Mouse (Mus musculus) adrenal gland (tissue): ENCODE measurements around the gene Ppp1r27.
"Not testable (repeated sequence)": the region's sequence is repeated elsewhere in the genome, so short reads cannot be mapped to it uniquely, and the experiment has no call there.

Experiments
- intact Hi-C: fragments of 180-260 bp; cut with DNase I; formaldehyde crosslinking; loops from one replicate; pipeline ENCODE4 v1.15.1; 2025

The Ppp1r27 gene

DNA sequence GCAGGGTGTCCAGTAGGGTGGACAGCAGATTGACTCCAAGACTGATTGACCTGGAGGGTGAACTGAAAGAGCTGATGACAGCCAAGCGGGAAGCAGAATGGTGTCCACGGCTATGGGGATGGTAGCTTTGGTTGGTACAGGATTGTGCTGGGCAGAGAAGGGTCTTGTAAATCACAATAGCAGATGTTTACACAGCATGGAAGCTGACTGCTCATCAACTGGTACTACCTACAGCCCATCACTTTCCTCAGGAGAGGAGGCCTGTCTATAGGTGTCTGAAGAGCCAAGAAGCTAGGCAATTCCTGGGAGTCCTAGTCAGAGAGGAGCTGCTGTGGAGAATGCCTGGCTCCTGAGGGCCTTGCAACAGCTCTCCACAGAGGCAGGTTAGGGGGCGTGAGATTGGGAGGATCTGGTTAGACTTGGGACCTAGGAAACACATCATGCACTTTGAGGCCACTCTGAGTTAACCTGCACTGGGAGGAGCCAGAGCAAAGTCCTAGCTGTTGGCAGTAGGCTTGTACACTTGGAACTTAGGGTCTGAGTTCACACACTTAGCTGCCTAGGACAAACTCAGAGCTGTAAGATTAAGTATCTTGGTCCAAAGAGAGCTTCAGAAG lies 25.5 kb upstream of the Ppp1r27 start:
- intact Hi-C loops: loop anchor here (5.0 kb wide), 1 partner anchor 36 kb away; no protein-coding TSS in a partner anchor

GRCm38 (mm10) chr11:120575940-120576339 lies 25.0 kb upstream of the Ppp1r27 start:
- intact Hi-C loops: loop anchor here (5.0 kb wide), 1 partner anchor 36 kb away; no protein-coding TSS in a partner anchor

DNA sequence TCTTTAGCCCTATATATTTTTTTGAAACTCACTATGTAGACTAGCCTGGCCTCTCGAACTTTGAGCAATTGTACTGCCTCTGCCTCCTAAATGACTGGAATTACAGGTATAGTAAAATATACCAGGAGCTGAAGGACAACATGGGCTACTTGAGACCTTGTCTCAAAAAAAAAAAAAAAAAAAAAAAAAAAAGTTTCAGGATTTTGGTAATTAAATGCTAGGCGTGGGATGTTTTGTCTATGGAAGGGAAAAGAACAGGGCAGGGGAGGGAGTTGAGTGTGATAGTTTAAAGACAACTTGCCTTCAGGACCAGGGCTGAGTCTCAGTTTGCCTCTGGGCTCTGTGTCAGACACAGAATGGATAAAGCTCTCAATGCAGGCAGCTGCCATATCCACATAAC lies 24.1 kb upstream of the Ppp1r27 start:
- intact Hi-C loops: loop anchor here (5.0 kb wide), 1 partner anchor 37 kb away; no protein-coding TSS in a partner anchor

DNA sequence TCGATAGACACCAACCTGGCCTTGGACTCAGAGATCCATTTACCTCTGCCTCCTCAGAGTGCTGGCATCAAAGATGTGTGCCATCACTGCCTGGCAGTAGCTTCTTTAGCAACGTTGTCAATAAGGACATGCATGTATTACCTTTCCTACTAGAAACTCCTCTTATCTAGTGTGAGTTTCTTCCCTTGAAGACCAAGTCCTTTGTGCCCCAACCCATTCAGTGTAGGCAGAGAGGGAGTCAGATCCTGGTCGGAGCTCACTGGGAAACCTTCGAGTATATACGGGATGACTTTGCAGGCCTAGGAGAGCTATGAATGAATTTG lies 23.3 kb upstream of the Ppp1r27 start:
- intact Hi-C loops: loop anchor here (5.0 kb wide), 1 partner anchor 57 kb away; no protein-coding TSS in a partner anchor

DNA sequence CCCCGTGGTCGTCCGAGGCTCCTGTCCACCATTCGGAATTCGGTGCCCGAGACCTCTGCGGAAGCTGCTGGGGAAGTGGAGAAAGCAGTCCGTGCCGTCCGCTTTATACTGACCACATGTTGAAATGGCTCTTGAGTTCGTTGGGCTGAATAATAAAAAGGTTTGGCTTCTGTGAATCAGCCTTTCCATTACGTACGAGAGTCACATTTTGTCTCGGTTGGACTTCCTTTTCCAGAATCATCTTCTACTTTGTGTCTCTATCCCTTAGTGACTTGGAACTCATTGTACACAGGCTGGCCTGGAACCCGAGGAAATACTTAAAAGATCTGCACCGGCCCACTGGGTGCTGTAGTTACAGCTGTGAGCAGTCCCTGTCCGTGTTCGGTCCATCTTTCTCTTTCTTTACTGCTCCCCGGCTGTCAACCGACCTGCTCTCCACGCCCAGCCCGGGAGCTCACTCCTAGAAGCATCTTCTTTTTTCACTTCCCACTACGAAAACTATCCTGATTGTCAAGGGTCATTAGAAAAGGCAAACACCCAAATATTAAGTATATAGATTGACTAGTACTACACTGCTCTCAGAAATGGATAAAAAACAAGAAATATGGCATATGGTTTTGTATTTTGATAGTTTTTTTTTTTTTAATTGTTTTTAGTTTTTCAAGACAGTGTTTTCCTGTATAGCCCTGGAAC lies 22.8 kb upstream of the Ppp1r27 start:
- intact Hi-C loops: loop anchor here (5.0 kb wide), 1 partner anchor 56 kb away; no protein-coding TSS in a partner anchor

DNA sequence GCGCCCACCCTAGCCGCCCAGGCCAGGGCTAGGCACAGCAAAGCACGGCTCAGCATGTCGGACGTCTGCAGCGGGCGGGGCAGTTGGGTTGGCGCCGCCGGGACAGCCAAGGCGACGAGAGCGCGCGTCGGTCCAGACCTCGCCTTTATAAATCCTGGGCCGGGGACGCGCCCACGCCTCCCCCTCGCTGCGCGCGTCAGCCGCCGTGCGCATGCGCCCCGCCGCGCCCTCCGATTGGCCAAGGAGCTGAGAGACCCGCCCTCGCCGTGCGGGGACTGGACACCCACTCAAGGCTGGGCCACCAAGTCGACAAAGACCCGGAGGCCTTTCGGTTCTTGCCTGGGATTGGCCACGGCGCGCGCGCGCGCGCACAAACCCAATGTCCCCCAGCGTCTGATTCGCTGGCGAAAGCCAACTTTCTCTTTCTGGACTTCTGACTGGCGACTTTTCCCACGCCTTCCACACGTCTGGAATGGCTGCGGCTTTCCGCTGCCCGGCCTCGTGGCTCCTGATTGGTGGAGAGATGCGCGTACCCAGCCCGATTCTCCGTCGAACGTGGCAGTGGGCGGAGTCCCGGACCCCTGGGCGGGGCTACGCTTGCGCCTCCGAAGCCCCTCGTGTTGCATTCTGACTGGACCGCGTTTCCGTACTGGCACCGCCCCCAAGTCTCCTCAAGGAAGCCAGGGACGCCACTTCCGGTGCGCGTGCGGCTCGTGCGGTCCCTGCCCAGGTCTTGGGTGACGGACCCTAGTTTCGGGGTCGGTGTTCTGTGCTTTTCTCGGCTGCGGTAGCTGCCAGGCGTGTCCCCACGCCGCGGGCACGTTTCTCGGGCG lies 22.0 kb upstream of the Ppp1r27 start, which contains the start of gene P4hb:
P4hb (minus strand) TSS at position 502 of the 833 bp plus-strand sequence.
- intact Hi-C loops: loop anchor here (5.0 kb wide), 1 partner anchor 56 kb away; no protein-coding TSS in a partner anchor

- intact Hi-C loops: loop anchor here (5.0 kb wide), 1 partner anchor 55 kb away; no protein-coding TSS in a partner anchor
Measured at GRCm38 (mm10) chr11:120572417-120572751, 21.5 kb upstream of the Ppp1r27 start.

GRCm38 (mm10) chr11:120571754-120572416 lies 21.0 kb upstream of the Ppp1r27 start:
- intact Hi-C loops: loop anchor here (5.0 kb wide), 1 partner anchor 55 kb away; no protein-coding TSS in a partner anchor

GRCm38 (mm10) chr11:120571122-120571521 lies 20.2 kb upstream of the Ppp1r27 start:
- intact Hi-C loops: loop anchor here (5.0 kb wide), 1 partner anchor 54 kb away; no protein-coding TSS in a partner anchor

- intact Hi-C loops: no loop called here
Measured at GRCm38 (mm10) chr11:120568324-120568723, 17.4 kb upstream of the Ppp1r27 start.

- intact Hi-C loops: no loop called here
Measured at GRCm38 (mm10) chr11:120565114-120565513, 14.2 kb upstream of the Ppp1r27 start.

- intact Hi-C loops: no loop called here
Measured at GRCm38 (mm10) chr11:120562949-120563348, 12.0 kb upstream of the Ppp1r27 start.

DNA sequence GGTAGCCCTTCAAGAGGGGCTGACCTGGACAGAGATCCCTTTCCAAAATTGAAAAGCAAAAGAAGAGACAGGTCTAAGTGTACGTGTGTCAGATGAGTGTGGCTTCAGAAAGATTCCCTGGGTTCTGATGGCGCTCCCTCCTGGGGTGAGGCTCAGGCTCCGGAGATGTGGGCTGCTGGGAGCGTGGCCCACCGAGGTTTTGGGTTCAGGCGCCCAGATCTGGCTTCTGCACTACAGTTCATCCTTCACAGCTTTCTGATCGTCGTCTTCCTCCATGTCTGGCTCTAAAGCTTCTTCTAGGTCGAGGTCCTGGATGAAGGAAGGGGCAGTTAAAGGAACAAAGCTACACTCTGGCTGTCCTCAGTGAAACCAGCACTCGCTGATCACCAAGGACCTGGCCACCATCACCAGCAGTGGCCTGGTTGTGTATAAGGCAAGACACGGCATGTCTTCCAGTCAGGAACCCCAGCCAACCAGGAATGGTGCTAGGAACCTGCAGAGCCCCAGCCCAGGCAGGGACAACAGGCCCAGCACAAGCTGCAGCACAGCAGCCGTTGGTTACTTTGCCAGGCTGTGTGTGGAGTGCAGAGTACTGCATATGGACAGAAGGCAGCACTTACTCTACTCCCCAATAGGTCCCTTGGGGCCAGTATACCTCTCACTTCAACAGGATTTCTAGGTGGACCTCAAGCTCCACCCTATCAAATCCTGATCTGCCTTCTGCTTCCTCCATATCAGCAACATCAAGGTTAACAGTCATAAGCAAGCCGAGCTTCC lies 10.2 kb upstream of the Ppp1r27 start:
- intact Hi-C loops: no loop called here

- intact Hi-C loops: not testable (repeated sequence)
Measured at GRCm38 (mm10) chr11:120558843-120559242, 7.9 kb upstream of the Ppp1r27 start.

- intact Hi-C loops: no loop called here
Measured at GRCm38 (mm10) chr11:120555260-120555659, 4.3 kb upstream of the Ppp1r27 start.

DNA sequence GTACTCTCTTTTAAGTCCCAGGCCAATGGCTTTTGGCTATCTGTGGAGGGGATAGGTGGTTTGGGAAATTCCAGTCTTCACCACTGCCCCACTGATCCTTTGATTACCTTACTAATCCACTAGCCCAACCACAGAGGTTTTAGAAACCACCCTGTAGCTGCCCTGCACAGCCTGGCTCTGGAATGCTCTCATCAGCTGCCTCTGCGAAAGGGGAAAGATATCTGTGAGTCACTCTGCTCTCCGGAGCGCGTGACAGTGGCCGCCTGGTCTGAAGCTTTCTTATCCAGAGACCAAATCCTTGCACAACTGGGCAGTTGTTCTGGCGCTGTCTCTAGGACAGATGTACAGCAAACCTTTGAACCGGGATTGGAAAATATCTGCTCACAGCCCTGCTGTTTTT lies 3.9 kb upstream of the Ppp1r27 start:
- intact Hi-C loops: no loop called here

DNA sequence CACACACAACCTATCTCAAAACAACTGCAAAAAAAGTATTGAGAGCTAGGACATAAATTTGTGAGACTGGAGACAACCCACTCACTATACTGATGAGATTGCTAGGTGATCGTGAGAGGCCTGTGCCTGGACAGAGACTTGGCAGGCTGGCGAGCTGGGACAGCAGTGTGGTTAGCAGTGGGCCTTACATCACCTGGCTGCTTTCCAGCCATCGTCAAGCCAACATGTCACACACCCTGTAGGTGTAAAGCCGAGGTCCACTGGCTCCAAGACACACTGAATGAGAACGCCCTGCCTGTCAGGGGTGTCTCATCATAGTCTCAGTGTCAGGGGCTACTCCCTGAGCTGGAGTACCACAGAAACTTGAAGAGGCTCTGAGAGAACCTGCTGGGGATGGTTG lies 1.8 kb upstream of the Ppp1r27 start:
- intact Hi-C loops: no loop called here

GRCm38 (mm10) chr11:120549986-120550809 lies 734 bp downstream of the Ppp1r27 start:
- intact Hi-C loops: no loop called here

DNA sequence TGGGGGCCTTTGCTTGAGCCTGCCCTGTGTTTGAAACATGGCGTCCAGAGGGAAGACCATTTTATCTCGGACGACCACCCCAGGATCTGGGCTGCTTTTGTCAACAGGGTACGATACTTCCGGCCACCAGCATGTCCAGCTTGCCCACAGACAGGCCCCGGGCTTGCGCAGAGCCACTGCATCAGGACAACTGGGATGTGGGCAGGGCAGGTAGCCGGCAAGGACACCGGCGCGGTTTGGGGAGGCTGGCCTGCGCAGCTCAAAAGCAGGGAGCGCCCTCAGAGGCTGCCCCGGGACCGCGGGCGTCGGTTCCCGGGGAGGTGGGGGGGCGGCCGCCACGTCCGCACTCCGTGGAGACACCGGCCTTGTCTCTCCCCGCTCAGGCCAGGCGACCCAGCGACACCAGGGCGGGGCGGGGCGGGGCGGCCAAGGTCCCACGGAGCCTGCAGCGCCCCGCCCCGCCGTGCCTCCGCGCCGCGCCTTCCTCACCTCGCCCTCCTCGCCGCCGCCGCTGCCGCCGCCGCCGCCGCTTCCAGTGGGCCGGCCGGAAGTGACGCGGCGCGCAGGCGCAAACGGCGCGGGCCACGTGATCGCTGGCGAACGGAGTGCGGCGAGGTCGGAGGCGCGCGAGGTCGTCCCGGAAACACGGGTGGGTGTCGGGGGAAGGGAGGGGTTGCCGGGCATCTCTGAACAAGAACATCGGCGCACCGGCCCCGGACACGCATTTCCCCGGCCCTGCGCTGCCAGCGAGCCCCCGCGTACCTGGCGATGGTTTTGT lies 1.6 kb downstream of the Ppp1r27 start, which contains the start of gene Mcrip1:
Mcrip1 (minus strand) TSS at position 560 of the 778 bp plus-strand sequence.
- intact Hi-C loops: no loop called here
